Mouse (Mus musculus) monocyte, adult 5-6 weeks (primary cell): ENCODE measurements around the gene Ddias. TPM values are rescaled to one million over a fixed set of nuclear protein-coding genes. Genes with fewer than 3 reads are reported as not detected.
"Not testable (repeated sequence)": the region's sequence is repeated elsewhere in the genome, so short reads cannot be mapped to it uniquely, and the experiment has no call there.

Source experiments
- ATAC-seq: fragments of 153-309, 156-312 bp; replicated peaks from 2 replicates; pipeline ENCODE4 v1.8.0; 2017; ENCODE audit warnings: mild to moderate bottlenecking; ENCODE audit not compliant: low TSS enrichment, insufficient number of reproducible peaks, severe bottlenecking, poor library complexity, low FRiP score
- total RNA-seq: library from RNA; stranded (forward); fragments of 200-1000, 200-491, 200-594 nt; gene quantifications from 3 replicates; pipeline ENCODE4 v1.2.3, GENCODE M21; 2017

Ddias gene
- total RNA-seq = 1.2 to 3.6 TPM (median 2.6 TPM) in 3 replicates

DNA sequence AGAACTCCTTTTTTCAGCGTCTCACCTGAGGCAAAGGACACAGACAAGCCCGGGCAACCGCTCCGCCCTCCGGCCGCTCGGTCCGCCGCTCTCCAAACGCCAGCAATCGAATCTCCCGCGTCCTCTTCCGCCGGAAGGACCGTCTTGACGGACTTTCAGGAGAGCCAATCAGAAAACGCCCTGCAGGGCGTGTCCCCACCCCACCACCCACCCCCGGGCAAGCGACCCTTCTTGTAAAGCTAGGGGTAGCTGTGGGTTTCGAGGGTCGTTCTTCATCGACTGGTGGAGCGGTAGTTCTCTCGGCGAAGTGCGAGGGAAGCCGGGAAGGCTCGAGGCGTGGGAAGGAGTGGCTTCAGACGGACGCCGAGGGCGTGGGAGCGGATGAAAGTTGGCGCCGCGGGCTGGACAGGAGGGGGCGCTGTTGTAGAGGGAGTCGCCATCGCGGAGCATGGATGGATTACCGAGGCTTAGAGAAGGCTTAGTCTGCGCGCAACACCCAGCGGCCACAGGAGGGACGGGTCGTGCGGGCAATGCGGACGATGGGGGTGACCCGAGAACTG is at the start of gene Ddias, which contains the start of gene Prcp:
Gene Ddias (minus strand): TSS at position 132 of the 560 bp plus-strand sequence.
Gene Prcp (plus strand): TSS at position 355 of the 560 bp plus-strand sequence.
- peak; percentile 57 for ATAC-seq

DNA sequence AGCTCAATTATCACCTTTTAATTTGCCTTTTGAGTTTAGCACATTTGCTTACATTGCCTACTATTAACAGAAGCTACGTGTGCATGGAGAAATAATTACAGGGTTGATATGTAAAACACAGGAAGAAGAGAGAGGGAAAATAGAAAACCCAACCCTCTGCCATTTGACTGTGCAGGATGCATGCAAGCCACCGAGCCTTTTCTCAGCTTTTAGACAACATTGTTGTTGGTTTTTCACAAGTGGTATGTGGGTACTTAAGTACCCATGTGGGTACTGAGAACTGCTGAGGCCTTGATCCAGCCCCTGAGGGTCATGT is 46.8 kb upstream of the Ddias start:
- no peak for ATAC-seq

DNA sequence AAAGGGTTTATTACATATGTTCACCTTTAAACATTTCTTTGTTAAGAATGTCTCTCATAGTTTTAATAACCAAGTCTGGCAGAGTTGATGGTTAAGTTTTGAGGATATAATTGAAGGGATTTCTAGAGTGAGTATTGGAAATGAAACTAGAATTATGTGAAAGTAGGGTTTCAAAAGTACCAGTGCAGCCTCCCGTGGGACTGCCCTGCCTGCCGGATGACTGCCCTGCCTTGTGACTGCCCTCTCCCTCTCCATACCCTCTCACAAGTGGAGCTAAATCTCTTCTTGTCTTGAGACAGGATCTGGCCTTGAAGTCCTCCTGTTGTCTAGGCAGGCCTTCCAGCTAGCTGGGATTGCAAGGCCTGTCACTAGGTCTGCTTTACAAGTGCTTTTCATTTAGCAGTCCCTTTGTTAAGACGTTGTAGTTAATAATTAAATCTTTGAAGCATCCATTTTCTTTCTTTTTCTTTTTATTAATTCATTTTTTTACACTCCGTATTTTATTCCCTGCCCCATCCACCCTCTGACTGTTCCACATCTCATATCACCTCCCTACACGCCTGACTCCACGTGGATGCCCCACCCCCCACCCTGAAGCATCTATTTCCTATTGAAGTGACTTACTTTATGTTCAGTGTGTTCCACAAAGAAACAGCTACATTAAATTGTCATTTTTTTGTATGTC is 46.3 kb upstream of the Ddias start:
- no peak for ATAC-seq

DNA sequence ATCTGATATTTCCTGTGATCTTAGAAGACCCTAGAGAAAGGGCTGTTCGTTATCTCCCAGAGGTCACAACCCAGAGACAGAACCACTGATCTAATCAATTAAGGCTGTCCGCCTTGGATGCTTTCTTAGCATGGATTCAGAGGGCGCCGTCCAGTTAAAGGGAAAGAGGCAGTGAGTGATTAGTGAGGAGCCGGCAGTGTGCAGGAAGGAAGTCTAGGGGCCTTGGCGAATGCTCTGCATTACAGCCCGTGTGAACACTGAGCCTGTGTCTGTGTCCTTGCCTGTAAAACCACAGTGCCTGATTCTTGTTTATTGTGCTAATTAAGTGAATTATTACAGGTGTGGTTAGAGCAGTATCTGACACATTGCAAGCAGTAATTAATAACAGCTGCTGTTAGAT is 30.2 kb upstream of the Ddias start:
- ATAC-seq = not testable (repeated sequence)

DNA sequence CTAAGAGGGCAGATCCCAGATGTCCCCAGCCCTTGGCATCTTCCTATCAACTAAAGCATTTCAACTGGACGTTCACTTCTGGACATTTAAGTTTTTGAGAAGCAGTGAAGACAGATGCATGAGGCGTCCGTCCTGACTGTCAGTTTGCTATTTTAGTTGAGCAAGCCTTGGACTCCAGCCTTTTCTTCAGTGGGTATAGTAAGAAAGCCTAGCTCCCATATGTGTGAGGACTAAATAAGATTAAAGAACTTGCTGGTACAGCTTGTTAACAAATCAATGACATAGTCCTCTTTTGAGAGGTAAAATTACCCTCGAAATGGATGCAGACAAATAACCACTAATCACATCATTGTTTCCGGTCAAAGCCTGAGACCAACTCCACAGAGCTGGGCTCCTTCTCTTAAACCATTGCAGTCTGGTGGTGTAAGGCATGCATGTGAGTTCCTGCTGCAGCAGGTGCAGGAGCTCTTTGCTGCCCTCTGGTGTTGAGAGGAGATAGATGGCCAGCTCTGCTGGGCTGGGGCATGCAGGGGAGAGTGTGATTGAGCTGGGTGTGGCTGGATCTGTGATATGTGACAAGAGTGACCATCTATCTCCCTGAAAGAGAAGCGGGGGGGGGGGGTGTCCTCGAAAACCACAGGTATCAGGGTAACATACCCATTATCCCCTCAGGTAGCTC is 29.5 kb upstream of the Ddias start:
- ATAC-seq = peak; percentile 97

DNA sequence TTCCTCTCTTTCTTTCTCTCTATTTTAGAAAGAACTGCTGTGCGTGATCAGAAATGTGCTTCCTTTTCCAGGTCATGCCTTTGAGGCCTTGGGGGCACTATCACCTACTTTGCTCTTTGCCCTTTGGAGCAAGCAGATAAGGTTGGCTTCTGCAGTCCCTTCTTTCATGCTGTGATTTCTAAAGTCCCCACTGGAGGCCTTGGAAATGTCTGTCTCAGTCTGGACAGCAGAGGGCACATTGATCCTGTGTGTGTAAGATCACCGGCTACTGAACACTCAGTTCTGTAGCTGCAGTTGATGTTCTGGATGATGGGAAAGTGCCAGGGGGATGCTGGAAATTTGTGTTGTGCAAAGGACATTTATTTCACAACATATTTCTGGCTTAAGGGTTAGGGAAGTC is 23.0 kb upstream of the Ddias start:
- no peak for ATAC-seq

DNA sequence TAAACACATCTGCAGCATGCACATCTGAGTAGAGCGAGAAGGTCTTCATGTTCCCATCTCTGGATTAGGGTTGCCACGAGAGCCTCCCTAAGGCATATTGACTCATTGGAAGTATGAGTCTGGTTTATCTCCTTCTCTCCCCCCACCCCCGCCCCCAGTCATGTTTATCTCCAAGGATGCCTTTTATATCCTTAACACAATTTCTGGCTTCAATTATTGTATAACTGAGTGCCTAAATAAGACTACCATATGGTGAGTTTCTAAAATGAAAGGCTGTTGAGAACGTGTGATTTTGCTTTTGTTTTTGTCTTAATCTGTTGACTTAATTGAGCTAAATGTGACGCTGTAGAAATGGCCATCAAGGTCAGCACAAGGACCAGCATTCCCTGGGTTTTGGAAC is 22.0 kb upstream of the Ddias start:
- no peak for ATAC-seq

DNA sequence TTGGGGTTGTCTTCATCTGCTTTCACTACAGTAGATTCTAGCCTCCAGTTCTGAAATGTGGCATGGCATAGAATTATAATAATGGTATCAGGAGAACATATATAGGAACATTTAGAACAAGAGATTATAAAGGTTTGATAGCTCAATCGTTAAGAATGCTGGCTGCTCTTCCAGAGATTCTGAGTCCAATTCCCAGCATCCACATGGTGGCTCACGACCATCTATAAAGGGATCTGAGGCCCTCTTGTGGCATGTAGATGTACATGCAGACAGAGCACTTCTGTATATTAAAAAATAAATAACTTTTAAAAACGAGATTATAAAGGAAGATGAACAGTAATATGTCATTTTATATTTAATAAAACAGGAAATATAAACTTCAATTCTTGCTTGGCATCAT is 19.4 kb upstream of the Ddias start:
- no peak for ATAC-seq

DNA sequence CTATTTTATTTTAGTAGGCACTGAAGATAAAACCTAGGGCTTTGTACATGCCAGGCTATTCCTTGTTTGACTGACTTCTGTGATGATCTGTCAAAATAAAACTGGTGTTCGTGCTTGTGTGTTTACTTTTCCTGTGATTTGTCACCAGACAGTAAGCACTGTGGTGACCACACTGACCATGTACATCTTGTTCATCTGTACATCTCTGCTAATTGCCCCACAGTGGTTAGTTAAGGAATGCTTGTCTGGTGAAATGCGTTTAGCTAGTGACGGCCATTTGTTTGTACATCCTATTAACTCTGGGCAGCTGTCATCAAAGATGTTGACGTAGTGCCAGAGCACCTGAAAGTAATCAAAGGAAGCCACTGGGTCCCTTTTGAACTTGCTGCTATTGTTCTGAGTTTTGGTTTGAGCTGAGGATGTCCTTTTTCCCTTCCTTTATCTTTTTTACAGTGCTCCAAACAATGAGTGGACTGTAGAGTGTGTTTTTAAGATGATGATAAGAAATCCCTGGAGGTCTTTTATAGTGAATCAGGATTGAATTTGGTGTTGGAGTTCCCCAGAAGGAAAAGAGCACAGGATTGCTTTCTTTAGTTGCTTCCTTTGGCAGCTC is 16.7 kb upstream of the Ddias start:
- no peak for ATAC-seq

DNA sequence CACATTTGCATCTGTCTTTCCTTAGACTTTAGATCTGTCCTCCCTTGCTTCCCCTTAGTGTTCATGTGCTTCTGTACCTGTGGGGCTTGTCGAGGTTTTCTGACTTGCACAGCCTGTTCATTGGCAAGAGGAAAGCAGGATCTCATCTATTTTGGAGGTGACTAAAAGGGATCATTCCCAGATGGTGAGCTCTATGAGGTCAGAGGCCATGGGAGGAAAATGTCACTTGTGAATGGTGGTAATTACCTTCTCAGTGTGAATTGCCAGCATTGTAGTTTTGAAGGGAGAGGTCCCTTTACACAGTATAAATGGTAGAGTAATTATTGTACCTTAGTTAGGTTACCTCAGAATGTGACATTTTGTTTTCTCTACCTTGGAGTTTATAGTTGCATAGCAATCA is 16.2 kb upstream of the Ddias start:
- no peak for ATAC-seq

DNA sequence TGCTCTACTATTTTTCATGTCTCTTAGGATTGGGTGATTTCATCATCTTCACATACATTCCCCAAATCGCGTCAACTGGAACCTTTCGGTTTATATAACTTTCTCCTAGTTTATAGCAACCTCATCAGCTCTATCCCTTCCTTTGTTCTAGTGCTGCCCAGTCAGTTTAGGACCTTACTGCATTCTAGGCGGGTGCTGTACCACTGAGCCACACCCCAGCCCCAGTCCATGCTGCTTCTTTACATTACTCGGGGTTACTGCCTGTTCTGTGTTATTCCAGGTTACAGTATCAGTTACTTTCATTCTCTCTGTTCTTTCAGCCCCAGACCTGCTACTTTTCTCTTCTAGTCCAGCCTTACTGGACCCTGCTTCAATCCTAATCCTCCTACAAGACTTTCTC is 13.2 kb upstream of the Ddias start:
- no peak for ATAC-seq

DNA sequence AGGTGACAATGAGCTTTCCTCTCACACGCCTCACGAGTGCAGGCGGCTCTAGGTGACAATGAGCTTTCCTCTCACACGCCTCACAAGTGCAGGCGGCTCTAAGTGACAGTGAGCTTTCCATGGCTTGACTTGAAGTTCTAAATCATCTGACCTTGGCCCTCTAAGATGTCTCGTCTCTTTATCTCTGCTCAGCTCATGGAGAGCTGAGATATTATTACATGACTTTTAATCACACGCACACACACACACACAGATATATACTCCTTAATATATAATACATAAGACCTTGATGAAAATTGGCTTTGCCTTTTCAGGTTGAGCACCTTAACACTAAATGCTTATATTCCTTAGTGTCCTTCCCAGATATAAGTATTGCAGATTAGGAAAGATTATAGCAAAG is 12.8 kb upstream of the Ddias start:
- no peak for ATAC-seq

DNA sequence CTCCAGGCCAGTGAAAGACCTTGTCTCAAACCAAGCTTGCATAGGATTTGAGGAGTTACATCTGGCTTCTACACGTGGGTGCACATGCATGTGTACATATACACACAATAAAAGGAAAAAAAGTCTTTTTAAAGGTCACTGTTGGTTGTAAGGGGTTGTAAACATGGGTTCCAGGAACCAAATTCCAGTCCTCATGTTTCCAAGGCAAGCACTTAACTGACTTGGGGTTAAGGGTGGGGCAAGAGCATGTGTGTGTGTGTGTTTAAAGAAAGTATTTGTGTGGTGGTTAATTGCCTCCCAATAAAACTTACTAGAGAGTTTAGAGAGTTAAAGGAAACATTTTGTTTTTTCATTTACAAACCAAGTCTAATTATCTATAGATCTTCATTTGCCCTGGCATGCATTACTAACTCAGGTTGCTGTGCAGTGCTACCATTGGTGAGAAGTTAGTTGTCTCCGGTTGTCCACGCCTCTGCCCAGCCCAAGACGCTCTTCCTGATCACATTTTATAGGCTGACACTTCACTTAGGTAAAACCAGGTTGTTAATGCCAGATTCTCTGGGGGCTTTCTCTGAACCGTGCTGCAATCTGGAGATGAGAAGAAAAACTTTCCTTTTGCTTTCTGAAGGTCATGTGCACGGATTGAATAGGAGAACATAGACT is 11.1 kb upstream of the Ddias start:
- ATAC-seq = no peak

DNA sequence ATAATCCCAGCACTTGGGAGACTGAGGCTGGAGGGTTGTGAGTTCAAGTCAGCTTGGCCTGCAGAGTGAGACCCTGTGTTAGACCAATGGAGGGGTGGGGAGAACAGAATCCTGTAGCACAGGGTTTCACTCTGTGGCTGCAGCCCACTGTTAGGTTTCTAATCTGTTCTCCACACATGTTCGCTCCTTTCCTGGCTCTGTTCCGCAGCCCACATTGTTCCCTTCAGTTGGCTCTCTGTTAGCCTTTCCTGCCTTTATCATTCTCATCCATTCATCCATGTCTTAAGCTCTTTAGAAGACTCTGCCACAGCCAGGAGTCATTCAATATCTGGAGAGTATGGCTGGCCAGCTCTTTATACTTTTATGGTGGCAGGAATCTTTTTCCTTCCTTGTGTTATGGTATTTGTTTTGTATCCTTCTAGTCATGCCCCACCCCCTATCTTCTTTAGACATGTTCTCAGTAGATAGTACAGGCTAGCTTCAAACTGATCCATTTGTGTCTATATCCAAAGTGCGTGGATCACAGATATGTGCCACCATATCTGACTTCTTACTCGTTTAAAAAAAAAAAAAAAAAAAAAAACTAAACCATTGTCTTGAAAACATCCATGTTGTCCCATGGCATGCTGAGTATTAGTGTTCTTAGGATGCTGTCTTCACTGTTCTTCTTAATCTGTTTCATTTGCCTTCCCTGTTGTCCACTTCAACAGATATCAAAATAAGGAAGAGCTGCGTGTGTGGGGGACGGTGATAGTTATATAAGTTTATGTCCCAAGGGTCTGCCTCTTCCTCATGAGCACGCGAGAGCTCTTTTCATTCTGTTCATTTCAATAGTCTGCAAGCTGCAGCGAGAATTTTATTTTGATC is 10.0 kb upstream of the Ddias start:
- no peak for ATAC-seq

DNA sequence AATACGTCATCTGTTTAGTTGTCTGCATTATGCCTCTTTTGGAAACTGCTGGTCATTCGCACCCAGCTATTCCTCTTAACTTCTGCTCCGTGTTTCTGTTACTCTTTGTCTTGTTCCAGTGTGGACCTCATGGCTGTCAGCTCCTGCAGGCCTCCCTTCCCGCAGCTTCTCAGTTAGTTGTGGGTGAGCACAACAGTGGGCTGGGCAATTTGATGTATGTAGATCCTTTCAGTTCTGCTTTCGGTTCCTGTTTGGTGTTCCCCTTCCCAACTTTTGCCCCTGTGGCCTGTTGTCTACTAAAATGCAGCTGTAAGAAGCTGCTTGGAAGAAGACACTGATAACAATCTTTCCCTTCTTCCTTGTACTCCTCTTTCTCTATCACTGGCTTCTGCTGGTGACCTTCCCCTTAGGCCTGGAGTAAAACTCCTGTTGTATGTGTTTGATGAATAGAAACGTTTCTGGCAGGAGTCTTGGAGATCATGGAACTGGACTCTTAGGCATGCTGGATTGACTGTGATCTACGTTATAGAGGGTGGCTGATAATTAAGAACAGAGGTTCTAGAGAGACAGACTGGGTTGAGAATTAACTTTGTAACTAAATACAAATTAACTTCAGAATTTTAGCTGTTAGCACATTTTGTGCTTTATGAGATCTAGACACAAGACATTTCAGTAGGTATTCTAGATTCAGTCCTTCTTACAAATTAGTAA is 4.7 kb upstream of the Ddias start:
- ATAC-seq = peak; percentile 55

DNA sequence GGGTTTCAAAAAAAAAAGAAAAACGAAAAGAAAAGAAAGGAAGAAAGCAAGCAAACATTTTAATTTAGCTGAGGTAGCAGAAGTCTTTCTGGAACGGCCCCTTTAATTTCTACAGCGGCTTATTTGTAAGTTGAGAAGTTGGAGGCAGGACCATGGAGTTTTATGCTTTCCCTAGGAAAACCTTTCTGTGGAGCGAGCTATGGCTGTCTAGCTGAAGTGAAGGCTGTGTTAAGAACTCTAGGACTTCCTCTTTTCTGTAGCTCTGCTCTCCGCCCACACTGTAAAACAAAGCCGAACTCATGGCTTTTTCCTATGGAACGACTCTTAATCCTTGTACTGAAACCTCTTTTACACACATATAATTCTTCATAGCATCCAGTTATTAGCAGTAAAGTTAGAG is 2.5 kb upstream of the Ddias start:
- no peak for ATAC-seq

DNA sequence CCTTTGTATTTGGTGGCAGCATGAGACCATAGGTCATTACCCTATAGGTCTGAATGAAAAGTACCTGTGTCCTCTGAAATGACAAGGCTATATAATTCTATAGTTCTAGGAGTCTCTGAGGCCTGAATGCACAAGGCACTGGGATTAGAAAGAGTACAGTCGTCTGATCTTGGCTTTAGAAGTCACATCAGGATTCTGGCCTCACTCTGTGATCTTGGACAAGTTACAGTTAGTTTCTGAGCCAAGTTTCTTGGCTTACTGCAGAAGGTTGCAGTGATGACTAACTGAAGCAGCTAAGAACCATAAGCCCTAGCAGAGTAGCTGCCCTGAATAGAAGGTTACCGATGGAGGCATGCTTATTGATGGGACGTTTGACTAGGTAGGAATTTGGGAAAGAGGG is 2.0 kb upstream of the Ddias start:
- no peak for ATAC-seq
